Mouse (Mus musculus) cerebellum, postnatal 36 days (tissue): ENCODE data around the gene Gpr142.

ENCODE experiments used
- DNase-seq, 2 experiments: peaks; one replicate each; pipeline ENCODE4 v3.0.0; 2021 to 2022; ENCODE audit warnings: mixed read lengths in 2 of 2

The Gpr142 gene

GRCm38 (mm10) chr11:114846336-114846735 lies 47.6 kb downstream of the Gpr142 start:
- DNase-seq, result no peak

GRCm38 (mm10) chr11:114847008-114847407 lies 48.3 kb downstream of the Gpr142 start:
- no peak for DNase-seq

- DNase-seq, result no peak
Observed at GRCm38 (mm10) chr11:114849572-114849971, 50.8 kb downstream of the Gpr142 start.

- no peak for DNase-seq
Observed at GRCm38 (mm10) chr11:114850066-114850451, 51.3 kb downstream of the Gpr142 start.

GRCm38 (mm10) chr11:114850452-114851268 lies 51.9 kb downstream of the Gpr142 start, which contains the start of gene Gprc5c:
Gene Gprc5c, plus strand, starts transcription at chr11:114851152.
- peak in 1 of 2 experiments; percentile 72 for DNase-seq

GRCm38 (mm10) chr11:114851269-114851607 lies 52.5 kb downstream of the Gpr142 start:
- DNase-seq, result peak; percentile 96 to 99

- peak; percentile 92 to 93 for DNase-seq
Observed at GRCm38 (mm10) chr11:114851608-114852310, 53.0 kb downstream of the Gpr142 start.

- DNase-seq, result peak in 1 of 2 experiments; percentile 54
Observed at GRCm38 (mm10) chr11:114852311-114853173, 53.8 kb downstream of the Gpr142 start.

GRCm38 (mm10) chr11:114853174-114853838 lies 54.6 kb downstream of the Gpr142 start:
- DNase-seq, result peak in 1 of 2 experiments; percentile 40

GRCm38 (mm10) chr11:114854581-114854980 lies 55.9 kb downstream of the Gpr142 start:
- DNase-seq, result no peak

GRCm38 (mm10) chr11:114856125-114856524 lies 57.4 kb downstream of the Gpr142 start:
- DNase-seq, result no peak
